Mouse (Mus musculus) heart, embryonic 14.5 days (tissue): ENCODE measurements around the gene Tmem235. TPM values are rescaled to one million over a fixed set of nuclear protein-coding genes. Genes with fewer than 3 reads are reported as not detected.

ENCODE experiments used
- polyA plus RNA-seq: library from polyadenylated mRNA; unstranded; fragments of >200 nt; fragmentation: Nextera tagmentation; extraction: Ambion mirVana; gene quantifications from 2 replicates; pipeline ENCODE4 v1.2.1, GENCODE M21; 2014

Tmem235 gene
- polyA plus RNA-seq, 1 experiment from 2014 or later: not detected

Other genes with a start within 250 kb of the Tmem235 start
- 8.7 and 8.9 TPM in 2 replicates for gene Tnrc6c, start 206.5 kb upstream of the Tmem235 start, polyA plus RNA-seq
- 1.6 and 2.1 TPM in 2 replicates for gene Tmc8, start 78.7 kb upstream of the Tmem235 start, polyA plus RNA-seq
- 18.2 and 22.5 TPM in 2 replicates for gene Tmc6, start 78.6 kb upstream of the Tmem235 start, polyA plus RNA-seq
- gene 6030468B19Rik, start 63.1 kb upstream of the Tmem235 start, polyA plus RNA-seq: 0.19 and 0.44 TPM in 2 replicates
- gene Gm20708, start 51.1 kb upstream of the Tmem235 start, polyA plus RNA-seq: 0.71 and 1.0 TPM in 2 replicates
- 99.4 and 102 TPM in 2 replicates for gene Syngr2, start 51.1 kb upstream of the Tmem235 start, polyA plus RNA-seq
- 18.7 and 20.8 TPM in 2 replicates for gene Afmid, start 34.8 kb upstream of the Tmem235 start, polyA plus RNA-seq
- gene Tk1, start 34.7 kb upstream of the Tmem235 start, polyA plus RNA-seq: 98.0 and 100 TPM in 2 replicates
- 227 and 240 TPM in 2 replicates for gene Birc5, start 11.5 kb upstream of the Tmem235 start, polyA plus RNA-seq
- 4.9 and 5.6 TPM in 2 replicates for gene Tha1, start 12.7 kb downstream of the Tmem235 start, polyA plus RNA-seq
- 2.0 and 2.3 TPM in 2 replicates for gene Socs3, start 109.3 kb downstream of the Tmem235 start, polyA plus RNA-seq
- 23.1 TPM in 2 replicates for gene Pgs1, start 125.5 kb downstream of the Tmem235 start, polyA plus RNA-seq